Mouse (Mus musculus) 3134 (cell line): ENCODE data around the gene Hist1h3d.
"Not testable (repeated sequence)": the region's sequence is repeated elsewhere in the genome, so short reads cannot be mapped to it uniquely, and the experiment has no call there.

Experiments used
- DNase-seq: peaks from one replicate; pipeline ENCODE4 v3.0.0-alpha.2; 2011; ENCODE audit warnings: low spot score; ENCODE audit not compliant: insufficient read length; ENCODE audit errors: extremely low read depth

Hist1h3d gene

GRCm38 (mm10) chr13:23583387-23584068 is 8.0 kb downstream of the Hist1h3d start:
- DNase-seq: peak; percentile 41

- peak; percentile 35 for DNase-seq
These were observed 8.8 kb downstream of the Hist1h3d start for GRCm38 (mm10) chr13:23584331-23584730.

GRCm38 (mm10) chr13:23585029-23585441 is 9.5 kb downstream of the Hist1h3d start:
- peak; percentile 68 for DNase-seq

- DNase-seq: peak; percentile 90
These were observed 10.0 kb downstream of the Hist1h3d start for GRCm38 (mm10) chr13:23585442-23586098.

DNA sequence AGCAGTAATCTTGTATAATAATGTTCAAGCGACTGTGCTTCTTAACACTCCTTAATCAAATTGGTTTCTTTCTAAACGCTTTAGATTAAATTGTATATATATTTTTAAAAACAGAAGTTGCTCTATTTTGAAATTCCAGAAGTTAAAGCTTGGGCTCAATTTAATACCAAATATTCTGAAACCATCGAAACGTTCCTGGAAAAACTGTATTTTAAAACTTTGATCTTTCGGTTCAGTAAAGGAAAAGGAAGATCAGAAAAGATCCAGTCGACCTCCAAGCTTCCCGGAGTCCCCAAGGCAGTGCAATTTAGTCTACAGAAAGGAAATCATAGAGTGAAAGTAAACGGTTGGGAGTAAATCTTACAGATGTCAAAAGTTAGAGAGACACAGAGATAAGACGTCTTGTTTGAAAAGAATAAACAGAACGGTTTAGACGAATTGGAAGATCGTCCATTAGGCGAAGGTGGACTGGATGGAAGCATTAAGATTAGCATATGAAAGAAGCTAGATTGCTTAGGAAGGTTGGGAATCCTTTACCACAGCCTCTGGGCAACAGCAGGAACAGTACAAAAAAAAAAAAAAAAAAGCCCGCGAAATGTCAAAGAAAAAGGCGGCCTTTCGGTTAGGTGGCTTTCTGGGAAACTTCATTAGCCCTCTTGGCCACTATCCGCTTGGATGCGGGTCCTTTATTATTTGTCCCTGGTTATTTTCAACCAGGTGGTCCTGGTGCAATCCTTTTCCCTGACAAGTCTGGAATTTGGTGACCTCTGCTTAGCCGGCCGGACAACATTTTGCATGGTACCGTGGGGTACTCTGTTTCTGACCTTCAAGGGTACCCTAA is 10.8 kb downstream of the Hist1h3d start:
- no peak for DNase-seq

GRCm38 (mm10) chr13:23586940-23587225 is 11.3 kb downstream of the Hist1h3d start:
- DNase-seq: peak; percentile 45

GRCm38 (mm10) chr13:23591206-23591605 is 15.6 kb downstream of the Hist1h3d start:
- no peak for DNase-seq

DNA sequence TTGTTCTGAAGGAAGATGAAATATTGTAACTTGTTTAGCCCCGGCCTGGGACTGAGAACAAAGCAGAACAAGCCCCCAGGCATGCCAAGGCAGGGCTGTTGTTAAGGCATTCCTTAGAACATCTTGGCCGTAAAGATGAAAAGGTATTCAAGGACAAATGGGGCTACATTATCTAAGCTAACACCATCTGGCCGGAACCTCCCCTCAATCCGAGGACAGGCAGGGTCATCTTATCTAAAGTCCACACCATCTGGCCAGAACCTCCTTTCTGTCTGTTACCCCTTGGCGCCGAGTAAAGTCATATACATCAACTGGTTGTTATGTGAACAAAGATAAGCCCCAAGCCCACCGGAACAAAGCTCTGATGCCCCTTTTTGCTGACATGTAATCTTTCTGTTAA is 16.3 kb downstream of the Hist1h3d start:
- not testable (repeated sequence) for DNase-seq

DNA sequence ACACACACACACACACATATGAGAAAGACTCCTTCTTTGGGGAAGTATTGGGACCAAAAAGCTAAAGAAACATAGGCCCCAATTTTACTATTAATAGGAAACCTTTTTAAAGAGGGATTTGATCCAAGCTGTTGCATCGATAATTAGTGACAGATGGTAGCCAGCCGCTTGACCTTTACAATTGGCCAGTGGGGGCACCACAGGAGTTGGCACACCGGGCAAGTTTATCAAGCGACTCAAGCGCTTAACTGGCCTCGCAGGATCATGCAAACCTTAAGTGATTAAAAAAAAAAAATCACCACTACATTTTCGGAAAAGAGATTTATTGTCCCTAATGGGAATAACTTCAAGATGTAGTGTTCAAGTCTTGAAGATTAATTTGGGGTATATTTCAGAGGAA is 17.1 kb downstream of the Hist1h3d start:
- DNase-seq: no peak

DNA sequence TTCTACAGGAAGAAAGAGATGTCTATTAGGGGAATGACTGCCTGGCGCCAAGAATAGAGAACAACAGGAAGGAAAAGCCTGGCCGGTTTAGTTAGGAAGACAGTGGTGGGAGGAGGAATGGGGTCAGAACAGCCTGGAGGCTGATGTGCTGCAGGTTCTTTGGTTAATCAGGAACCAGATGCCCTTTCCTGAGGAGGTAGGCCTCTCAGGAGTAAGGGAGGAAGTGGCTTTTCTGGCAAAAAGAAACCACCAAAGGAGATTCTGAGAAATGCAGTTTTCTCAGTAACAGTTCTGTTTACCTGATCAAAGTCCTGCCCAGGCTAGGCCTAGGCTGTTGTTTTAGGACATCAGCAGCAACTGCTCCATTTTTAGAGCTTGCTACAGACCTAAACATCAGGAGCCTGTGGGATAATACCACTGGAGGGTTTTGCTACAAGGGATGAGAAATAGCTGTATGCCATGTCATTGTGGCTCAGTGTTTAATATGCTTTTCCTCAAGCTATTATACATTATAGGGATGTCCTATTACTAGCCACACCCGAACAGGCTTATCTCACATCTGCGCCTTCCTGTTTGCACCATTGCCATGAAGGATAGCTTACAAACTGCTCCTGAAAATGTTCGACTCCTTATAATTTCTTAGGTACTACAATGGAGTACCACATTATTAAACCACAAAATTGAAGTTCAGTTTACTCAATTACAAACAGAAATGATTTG is 17.6 kb downstream of the Hist1h3d start:
- no peak for DNase-seq

- no peak for DNase-seq
These were observed 19.6 kb downstream of the Hist1h3d start for GRCm38 (mm10) chr13:23595185-23595584.

DNA sequence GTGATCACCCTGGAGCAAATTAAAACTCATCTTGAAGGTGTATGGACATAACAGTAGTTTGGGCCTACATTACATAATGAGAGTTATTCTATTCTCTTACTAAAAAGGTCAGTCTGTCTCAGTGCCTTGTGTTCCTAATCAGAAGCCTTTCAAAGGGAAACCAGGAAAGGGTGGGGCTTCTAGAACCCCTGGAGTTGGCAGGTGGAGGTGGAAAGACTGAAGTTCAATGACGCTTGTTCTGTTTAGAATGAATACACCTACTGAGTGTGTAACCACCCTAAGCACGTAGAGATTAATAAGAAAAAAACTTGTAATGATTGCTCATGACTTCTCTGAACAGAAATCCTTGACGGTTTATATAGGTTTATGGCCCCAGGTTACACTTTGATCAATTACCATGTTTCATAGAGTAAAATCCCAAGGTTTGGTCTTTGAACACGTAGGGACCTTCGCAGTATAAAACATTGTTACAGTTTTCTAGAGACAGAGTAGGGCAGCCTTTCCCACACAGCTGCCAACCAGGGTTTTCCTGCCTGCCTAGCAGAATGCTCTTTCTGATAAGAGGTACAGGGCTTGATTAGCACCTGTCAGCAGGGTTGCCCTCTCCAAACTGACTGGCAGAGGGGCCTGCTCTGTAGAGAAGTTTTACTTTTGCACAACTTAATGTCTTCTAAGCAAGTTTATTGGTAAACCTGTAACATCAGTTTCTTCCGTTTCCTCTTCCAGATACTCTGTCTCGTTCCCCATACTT is 20.2 kb downstream of the Hist1h3d start:
- no peak for DNase-seq

- peak; percentile 25 for DNase-seq
These were observed 22.4 kb downstream of the Hist1h3d start for GRCm38 (mm10) chr13:23597957-23598356.

- DNase-seq: no peak
These were observed 27.7 kb downstream of the Hist1h3d start for GRCm38 (mm10) chr13:23603182-23603699.

- no peak for DNase-seq
These were observed 28.9 kb downstream of the Hist1h3d start for GRCm38 (mm10) chr13:23604452-23604851.

DNA sequence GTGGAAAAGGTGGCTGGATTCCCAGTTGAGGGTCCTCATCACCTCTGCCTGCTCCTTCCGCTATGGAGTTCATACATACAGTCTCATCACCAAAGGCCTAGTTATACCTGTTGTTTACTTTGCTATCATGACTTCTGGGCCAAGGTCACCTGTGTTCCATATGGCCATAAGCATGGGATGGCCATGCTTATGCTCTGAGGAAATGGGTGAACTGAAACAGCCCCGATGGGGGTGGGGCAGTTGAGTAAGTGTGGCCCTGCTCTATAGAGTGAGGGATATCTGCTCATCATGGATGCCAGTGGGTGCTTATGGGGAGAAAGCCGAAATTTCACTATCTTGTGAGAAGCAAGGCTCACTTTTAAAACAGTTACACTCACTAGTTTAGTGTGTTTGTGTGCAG is 29.5 kb downstream of the Hist1h3d start:
- no peak for DNase-seq

DNA sequence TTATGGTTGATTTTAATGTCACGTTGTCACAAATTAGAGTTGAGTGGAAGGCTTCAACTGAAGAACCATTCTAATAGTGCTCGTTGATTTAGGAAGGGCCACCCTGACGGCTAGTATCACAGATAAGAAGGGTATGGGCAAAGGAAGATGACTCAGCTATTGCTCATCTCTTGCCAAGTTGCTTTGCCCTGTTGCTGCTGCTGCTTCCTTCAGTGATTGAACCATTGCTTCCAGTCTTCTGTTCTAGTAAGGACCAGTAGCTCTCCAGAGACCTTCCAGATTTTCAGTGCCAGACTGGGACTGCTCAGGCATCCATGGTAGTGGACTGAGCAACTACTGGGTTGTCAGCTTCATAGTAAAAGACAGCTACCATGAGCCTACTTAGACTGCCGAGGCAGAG is 33.6 kb downstream of the Hist1h3d start:
- peak; percentile 15 for DNase-seq

DNA sequence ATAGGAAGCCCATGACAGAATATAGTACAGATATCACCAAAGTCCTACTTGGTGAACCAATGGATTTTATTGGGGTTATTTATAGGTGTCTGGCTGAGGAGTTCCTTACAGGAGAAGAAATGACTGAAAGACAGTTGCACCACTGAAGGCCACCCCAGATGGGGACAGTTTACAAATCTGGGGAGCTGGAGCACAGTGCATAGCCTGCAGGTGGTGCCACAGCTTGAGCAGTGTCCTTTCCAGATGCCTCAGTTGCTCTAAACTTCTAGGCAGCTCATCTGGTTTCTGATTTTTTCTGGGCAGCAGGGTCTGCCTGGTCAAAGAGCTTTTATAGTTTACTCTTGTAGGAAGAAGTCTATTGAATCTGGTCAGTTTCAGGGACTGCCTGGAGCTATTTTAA is 34.3 kb downstream of the Hist1h3d start:
- DNase-seq: no peak

DNA sequence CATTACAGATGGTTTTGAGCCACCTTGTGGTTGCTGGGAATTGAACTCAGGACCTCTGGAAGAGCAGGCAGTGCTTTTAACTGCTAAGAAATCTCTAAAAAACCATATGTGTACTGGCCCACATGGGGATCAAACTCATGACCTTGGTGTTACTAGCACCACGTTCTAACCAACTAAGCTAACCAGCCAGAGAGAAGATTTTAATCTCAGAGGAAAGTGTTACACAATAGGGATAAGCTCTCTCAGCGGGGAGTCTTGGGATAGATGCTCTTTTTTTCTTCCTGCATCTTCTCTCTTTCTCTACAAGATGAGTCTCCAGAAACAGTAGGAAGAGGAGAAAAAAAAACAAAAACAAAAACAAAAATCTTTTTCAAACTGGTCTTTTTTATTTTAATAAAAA is 34.8 kb downstream of the Hist1h3d start:
- no peak for DNase-seq

DNA sequence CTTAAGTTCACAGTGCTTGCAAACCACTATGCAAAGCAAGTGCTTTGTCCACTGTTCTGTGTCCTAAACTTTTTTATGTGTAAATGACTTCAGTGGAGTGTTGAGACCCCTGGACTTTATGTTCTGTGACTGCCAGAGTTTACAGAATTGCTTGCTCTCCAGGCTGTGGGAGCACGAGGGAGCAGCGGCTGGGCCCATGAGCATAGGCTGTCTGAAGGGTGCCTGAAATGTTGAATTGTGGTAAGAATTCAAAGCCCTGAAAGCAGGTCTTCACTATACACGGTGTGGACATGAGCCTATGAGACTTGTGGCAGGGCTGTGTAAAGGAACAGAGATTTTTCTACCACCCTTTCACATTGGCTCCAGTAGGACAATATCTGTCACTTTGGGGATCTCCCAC is 36.1 kb downstream of the Hist1h3d start:
- no peak for DNase-seq
